Mouse (Mus musculus) frontal cortex, adult 2 months (tissue): ENCODE results near the gene Tctn1. TPM values are rescaled to one million over a fixed set of nuclear protein-coding genes. Genes with fewer than 3 reads are reported as not detected.

Experiments
- DNase-seq, 2 experiments: peaks; one replicate each; pipeline ENCODE4 v3.0.0; 2022; ENCODE audit warnings: low spot score in 1 of 2; ENCODE audit errors: extremely low spot score in 1 of 2
- polyA plus RNA-seq: library from polyadenylated mRNA; depleted of rRNA; stranded (reverse); fragments of >200 nt; gene quantifications from 2 replicates; pipeline ENCODE4 v1.2.3, GENCODE M21; 2012

Tctn1 gene
- polyA plus RNA-seq, 1 experiment = 46.5 TPM

DNA sequence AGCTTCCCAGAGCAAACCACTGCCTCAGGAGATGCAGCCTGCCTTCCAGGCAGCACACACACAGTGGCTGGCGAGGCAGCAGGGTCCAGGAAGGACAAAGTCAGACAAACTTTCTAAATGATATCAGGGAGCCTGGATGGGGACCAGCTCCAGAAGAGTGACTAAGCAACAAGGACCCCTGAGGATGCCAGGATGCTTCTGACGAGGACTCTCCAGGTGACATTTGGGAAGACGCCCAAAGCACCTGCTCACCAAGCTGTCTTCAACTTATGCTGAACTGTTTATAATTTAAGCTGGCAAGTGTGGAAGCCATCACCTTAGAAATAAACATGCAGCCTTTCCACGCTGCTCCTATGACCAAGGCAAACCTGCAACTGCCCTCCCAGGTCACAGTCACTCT, 15.0 kb downstream of the Tctn1 start:
- DNase-seq = no peak

DNA sequence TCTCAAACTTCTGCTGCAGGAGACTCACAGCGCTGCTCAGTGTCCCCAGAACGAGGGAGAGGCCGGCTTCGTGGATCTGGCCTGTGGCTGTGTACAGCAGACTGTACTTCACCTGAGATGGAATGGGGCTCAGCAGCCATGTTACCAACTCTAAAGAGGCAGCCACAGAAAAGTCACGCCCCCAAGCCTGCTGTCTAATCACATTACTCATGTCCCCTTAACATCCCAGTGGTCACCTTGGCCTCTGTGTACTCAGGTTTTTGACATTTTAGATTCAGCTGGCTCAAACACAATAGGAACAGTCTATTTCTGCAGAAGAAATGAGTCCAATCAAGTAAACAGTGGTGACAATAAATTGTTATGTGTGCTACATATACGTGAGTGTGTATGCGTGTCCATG, 16.3 kb downstream of the Tctn1 start:
- no peak for DNase-seq

DNA sequence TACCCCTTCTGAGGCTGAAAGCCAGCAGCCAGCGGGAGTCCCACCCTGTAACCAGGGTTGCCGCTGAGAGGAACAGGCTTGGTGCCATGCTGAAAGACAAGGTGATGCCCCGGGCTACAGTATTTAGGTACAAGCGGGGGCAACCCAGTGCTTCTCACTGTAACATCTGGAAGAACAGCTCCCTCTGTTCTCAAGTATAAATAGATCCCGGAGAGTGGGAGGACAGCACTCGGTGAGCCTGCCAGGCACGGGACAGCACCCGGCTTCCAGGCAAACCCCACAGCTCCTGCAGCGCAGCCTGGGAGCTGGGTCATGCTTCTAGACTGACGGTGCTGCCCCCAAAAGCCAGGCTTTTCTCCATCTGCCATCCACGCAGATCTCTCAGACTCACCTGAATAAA, 16.7 kb downstream of the Tctn1 start:
- peak; percentile 70 to 73 for DNase-seq

GRCm38 (mm10) chr5:122246547-122247167, 17.6 kb downstream of the Tctn1 start:
- no peak for DNase-seq

DNA sequence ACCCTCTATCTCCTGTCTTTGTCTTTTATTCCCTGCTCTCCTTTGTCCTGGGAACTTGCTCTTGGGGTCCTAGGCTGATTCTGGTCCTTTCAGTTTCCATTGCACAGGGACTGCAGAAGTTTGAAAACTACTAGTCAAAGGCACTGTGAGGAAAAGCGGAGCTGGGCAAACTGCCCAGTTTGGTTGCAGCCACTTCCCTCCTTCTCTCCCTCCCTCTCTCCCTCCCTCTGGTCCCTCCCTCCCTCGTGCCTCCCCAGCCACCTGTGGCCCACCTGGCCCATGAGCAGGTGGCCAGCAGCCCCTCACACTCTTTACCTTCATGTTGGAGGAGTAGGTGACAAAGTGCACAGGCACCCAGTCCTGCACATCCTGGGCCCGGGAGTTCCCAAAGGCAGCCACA, 19.1 kb downstream of the Tctn1 start:
- DNase-seq = no peak

GRCm38 (mm10) chr5:122243781-122244523, 20.3 kb downstream of the Tctn1 start:
- DNase-seq = peak in 1 of 2 experiments; percentile 53

GRCm38 (mm10) chr5:122242521-122243123, 21.6 kb downstream of the Tctn1 start:
- DNase-seq = no peak

DNA sequence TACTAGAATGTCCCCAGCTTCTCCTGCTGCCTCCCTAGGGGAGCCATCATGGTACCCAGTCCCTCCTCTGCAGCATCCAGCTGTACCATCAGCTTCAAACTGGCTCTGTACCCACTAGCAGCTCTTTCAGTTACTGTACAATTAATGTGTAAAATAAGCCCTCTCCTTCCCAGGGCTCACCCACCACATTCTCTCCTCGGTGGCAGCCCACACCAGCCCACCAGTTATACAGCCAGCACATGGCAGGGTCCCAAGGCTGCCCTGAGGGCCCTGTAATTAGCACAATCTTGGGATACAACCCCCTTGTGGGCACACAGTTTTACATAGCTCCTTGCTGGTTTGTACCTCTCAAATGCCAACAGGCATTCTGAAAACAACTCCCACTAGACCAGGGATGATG, 23.3 kb downstream of the Tctn1 start:
- DNase-seq = no peak

- no peak for DNase-seq
These were observed 23.7 kb downstream of the Tctn1 start for GRCm38 (mm10) chr5:122240521-122240920.

GRCm38 (mm10) chr5:122239618-122240017, 24.6 kb downstream of the Tctn1 start:
- no peak for DNase-seq

GRCm38 (mm10) chr5:122237200-122237599, 27.1 kb downstream of the Tctn1 start:
- peak in 1 of 2 experiments; percentile 51 for DNase-seq

GRCm38 (mm10) chr5:122235196-122235836, 28.9 kb downstream of the Tctn1 start:
- DNase-seq = peak in 1 of 2 experiments; percentile 28

- DNase-seq = no peak
These were observed 29.7 kb downstream of the Tctn1 start for GRCm38 (mm10) chr5:122234319-122235195.

GRCm38 (mm10) chr5:122233695-122234094, 30.6 kb downstream of the Tctn1 start:
- peak in 1 of 2 experiments; percentile 44 for DNase-seq

DNA sequence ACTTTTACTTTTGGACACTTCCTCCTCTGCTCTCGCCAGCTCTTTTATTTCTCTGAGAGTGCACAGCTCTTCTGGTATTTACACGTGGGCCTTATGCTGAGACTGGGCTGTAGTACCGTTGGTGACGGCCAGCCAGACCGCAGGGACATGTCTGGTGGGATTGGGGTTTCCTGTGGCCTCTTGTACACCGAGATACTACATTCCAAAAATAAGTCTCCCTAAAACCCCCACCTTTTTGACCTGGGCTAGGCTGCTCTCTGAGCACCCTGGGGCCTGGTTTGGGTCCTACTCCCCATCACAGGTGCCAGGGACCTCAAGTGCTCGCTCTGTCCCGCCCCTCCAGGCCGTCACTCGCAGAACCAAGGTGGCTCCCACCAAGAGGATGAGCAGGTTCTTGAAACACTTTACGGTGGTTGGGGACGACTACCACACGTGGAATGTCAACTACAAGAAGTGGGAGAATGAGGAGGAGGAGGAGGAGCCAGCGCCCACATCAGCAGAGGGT, 31.1 kb downstream of the Tctn1 start:
- no peak for DNase-seq

GRCm38 (mm10) chr5:122232004-122232403, 32.3 kb downstream of the Tctn1 start:
- DNase-seq = no peak

DNA sequence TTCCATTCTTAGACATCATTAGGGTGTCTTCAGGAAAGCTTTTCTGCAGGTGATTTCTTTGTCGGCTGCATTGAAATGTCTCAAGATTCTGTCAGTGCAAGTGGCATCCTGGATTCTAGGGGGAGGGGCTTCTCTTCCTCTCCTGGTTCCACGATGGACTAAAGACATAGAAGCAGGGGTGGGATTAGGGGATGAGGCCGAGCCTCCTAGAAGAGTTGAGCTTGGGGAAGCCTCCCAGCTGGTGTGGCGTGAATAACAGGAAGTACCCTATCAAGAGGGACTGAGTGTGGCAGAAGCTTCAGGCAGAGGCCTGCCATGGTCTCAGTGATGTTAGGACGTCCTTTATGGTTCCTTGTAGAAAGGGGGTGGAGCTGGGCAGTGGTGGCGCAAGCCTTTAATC, 32.8 kb downstream of the Tctn1 start:
- no peak for DNase-seq

DNA sequence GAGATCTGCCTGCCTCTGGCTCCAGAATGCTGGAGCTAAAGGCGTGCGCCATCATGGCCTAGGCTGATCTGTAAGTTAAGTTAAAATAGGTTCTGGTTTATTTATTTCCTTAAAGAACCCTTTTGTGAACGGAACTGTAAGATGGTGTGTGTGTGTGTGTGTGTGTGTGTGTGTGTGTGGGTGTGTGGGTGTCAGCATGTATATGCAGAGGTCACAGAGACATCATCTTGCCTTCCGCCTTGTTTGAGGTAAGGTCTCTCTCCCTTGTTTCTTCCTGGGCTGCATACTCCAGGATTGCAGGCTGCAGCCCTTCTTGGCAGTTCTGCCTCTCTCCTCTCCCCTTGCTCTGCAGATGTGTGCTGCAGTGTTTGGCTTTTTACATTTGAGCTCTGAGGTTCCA, 33.4 kb downstream of the Tctn1 start:
- no peak for DNase-seq

DNA sequence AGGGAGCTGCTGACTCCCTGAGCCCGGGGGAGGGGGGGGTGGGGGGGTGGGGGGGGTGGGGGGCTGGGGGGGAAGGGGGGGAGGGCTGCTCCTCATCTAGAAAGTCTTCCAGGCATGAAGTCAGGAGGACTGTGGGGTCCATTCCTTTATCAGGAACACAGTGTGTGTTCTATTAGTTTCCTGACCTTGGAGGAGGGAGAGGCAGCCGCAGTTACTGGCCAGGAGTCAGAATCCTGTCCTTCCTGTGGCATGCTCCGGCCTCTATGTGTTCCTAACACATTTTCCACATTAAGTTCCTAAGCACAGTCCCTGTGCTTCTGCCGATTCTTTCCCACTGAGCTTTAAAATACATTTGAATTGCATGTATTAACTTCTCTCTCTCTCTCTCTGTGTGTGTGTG, 35.5 kb downstream of the Tctn1 start:
- DNase-seq = no peak

DNA sequence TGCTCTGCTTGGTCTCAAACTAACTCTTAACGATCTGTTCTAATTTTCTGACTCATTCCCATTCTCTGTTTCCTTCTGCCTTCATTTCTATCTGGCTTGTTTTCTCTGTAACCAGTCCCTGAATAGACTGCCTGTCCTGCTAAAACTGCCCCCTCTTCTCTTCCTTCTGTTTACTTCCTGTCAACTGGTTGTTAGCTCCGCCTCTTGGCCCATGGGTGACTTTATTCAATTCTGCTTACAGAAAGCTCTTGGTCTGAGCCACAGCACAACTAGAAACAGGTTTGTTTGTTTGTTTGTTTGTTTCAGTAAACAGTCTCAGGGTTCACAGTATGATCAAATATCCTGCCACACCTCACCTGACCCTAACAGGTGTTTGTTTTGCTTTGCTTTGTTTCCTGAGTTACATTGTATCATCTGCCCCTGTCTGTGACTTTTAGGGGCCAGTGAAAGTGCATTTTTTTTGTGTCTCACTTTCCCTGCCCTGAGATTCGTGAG, 35.9 kb downstream of the Tctn1 start:
- no peak for DNase-seq
